Mouse (Mus musculus) intestine, postnatal 0 days (tissue): ENCODE data around the gene Opcml. TPM values are rescaled to one million over a fixed set of nuclear protein-coding genes. Genes with fewer than 3 reads are reported as not detected.
A peak's percentile ranks its signal among the peaks of the same experiment; 100 is the strongest.

Experiments
- ATAC-seq: fragments of 200-750 bp; cut with Nextera tagmentation; 2 replicates; pipeline ENCODE4 v1.8.0; 2017; ENCODE audit warnings: mild to moderate bottlenecking, moderate TSS enrichment, moderate library complexity
- H3K27ac ChIP-seq: fragments of 300-500 bp; sonication (generic); 2 replicates; pipeline ENCODE4 v1.5.1; 2014; ENCODE audit warnings: mild to moderate bottlenecking, low read depth, low read length, moderate library complexity
- H3K27me3 ChIP-seq: fragments of 300-500 bp; sonication (generic); replicated peaks from 2 replicates; pipeline ENCODE4 v1.6.1; 2014; ENCODE audit warnings: low read length, mixed read lengths; ENCODE audit not compliant: control insufficient read depth, insufficient read depth
- H3K36me3 ChIP-seq: fragments of 300-500 bp; sonication (generic); 2 replicates; pipeline ENCODE4 v1.6.1; 2014; ENCODE audit warnings: mild to moderate bottlenecking, moderate library complexity; ENCODE audit not compliant: control insufficient read depth, insufficient read depth
- H3K4me1 ChIP-seq: fragments of 300-500 bp; sonication (generic); replicated peaks from 2 replicates; pipeline ENCODE4 v1.6.1; 2014; ENCODE audit warnings: antibody characterized with exemption, low read length, mixed read lengths; ENCODE audit not compliant: control insufficient read depth, insufficient read depth
- H3K4me2 ChIP-seq: fragments of 300-500 bp; sonication (generic); replicated peaks from 2 replicates; pipeline ENCODE4 v1.6.1; 2014; ENCODE audit warnings: low read depth, mild to moderate bottlenecking, moderate library complexity
- H3K4me3 ChIP-seq: fragments of 300-500 bp; sonication (generic); 2 replicates; pipeline ENCODE4 v1.5.1; 2014; ENCODE audit warnings: low read depth, low read length
- H3K9ac ChIP-seq: fragments of 300-500 bp; sonication (generic); 2 replicates; pipeline ENCODE4 v1.6.1; 2014; ENCODE audit warnings: mild to moderate bottlenecking, low read depth, low read length
- H3K9me3 ChIP-seq: fragments of 300-500 bp; sonication (generic); 2 replicates; pipeline ENCODE4 v1.6.1; 2016; ENCODE audit warnings: mixed run types; ENCODE audit not compliant: control insufficient read depth
- CTCF ChIP-seq: sonication (generic); IDR thresholded peaks from 2 replicates; pipeline ENCODE4 v1.5.1; 2016; ENCODE audit warnings: low read depth, mild to moderate bottlenecking, control low read depth, antibody characterized with exemption, moderate library complexity
- WGBS: fragments of 180-500 bp; shearing (Covaris S2); extraction: QIAGEN DNeasy Blood & Tissue Kit; methylation state at CpG from one replicate; pipeline ENCODE4 v1.1.7; 2014; 5-methylcytosine and 5-hydroxymethylcytosine counted together
- polyA plus RNA-seq: library from polyadenylated mRNA; unstranded; fragments of >200 nt; fragmentation: Nextera tagmentation; extraction: Ambion mirVana; gene quantifications from 2 replicates; pipeline ENCODE4 v1.2.1, GENCODE M21; 2015

Opcml gene
- polyA plus RNA-seq, 1 experiment from 2014 or later = 1.7 TPM

DNA sequence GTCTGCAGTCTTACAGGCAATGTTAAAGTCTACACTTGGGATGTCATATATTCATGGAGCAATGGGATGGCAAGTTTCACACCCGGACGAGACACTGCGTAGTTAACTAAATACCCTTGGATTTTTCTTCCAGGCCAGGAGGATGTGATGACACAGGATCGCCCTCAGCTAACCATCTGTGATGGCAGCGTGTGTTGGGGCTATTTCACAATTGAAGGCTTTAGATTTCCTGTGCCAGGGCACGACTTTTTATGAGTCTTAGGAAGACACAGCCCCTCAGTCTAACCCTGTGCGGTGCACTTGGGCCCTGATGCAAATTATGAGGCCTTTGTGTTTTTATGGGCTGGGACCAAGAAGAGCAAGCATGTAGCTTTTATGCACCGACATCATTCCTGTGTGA lies 614.0 kb downstream of the Opcml start:
- no peak overlapping the region for H3K9ac ChIP-seq
- TF ChIP-seq CTCF = no peak
- 79% methylated on average over 8 of the region's 8 CpGs for WGBS
- ATAC-seq = no peak
- H3K9me3 ChIP-seq = no peaks in the 10 kb centered on the region
- peaks cover 18% of the 10 kb centered on the region; the same call in 1 of the 2 replicates for H3K27me3 ChIP-seq
- H3K27ac ChIP-seq = no peak overlapping the region
- no peaks in the 10 kb centered on the region for H3K4me1 ChIP-seq
- H3K4me3 ChIP-seq = no peak overlapping the region
- H3K36me3 ChIP-seq = no peaks in the 10 kb centered on the region
- H3K4me2 ChIP-seq = peak overlapping the region; percentile 76; the same call in 1 of the 2 replicates

- no peak for ATAC-seq
- WGBS = 0% methylated on average over 1 of the region's 1 CpGs
- H3K27ac ChIP-seq = no peak overlapping the region
- H3K4me3 ChIP-seq = no peak overlapping the region
- no peak overlapping the region for H3K4me2 ChIP-seq
- no peak overlapping the region for H3K9ac ChIP-seq
- no peaks in the 10 kb centered on the region for H3K4me1 ChIP-seq
- peak; percentile 82 for TF ChIP-seq CTCF
- no peaks in the 10 kb centered on the region for H3K36me3 ChIP-seq
- peaks cover 18% of the 10 kb centered on the region; the same call in 1 of the 2 replicates for H3K27me3 ChIP-seq
- H3K9me3 ChIP-seq = no peaks in the 10 kb centered on the region
These were observed 615.2 kb downstream of the Opcml start for GRCm38 (mm10) chr9:28405816-28406215.

DNA sequence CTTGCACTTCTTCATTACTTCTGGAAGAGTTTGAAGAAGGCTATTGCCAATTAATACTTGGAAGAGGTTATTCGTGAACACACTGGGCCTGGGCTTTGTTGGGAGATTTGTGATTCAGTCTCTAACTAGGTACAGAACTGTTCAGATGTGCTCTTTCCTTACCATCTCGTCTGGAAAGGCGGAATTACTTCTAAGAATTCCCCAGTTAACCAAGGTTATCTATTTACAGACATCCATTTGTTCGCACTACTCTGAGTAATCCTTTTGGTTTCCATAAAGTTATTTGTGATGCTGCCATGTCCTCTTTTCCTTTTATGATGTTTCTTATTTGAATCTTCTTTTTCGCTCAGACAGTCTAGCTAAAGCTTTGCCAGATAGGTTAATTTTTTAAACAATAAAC lies 630.2 kb downstream of the Opcml start:
- no peak overlapping the region for H3K4me3 ChIP-seq
- ATAC-seq = no peak
- no peaks in the 10 kb centered on the region for H3K36me3 ChIP-seq
- H3K27ac ChIP-seq = no peak overlapping the region
- H3K9me3 ChIP-seq = no peaks in the 10 kb centered on the region
- WGBS = 82% methylated on average over 5 of the region's 5 CpGs
- no peaks in the 10 kb centered on the region for H3K27me3 ChIP-seq
- H3K9ac ChIP-seq = no peak overlapping the region
- H3K4me1 ChIP-seq = no peaks in the 10 kb centered on the region
- TF ChIP-seq CTCF = no peak
- H3K4me2 ChIP-seq = no peak overlapping the region

GRCm38 (mm10) chr9:28423407-28423806 lies 632.8 kb downstream of the Opcml start:
- Histone ChIP-seq H3K36me3 (no peaks in the 10 kb centered on the region), H3K4me1 (no peaks in the 10 kb centered on the region), H3K4me3 (no peak overlapping the region), H3K9me3 (no peaks in the 10 kb centered on the region), H3K27ac (no peak overlapping the region), H3K27me3 (no peaks in the 10 kb centered on the region), H3K9ac (no peak overlapping the region), H3K4me2 (no peak overlapping the region)
- TF ChIP-seq CTCF = no peak
- 69% methylated on average over 12 of the region's 12 CpGs for WGBS
- ATAC-seq = no peak

DNA sequence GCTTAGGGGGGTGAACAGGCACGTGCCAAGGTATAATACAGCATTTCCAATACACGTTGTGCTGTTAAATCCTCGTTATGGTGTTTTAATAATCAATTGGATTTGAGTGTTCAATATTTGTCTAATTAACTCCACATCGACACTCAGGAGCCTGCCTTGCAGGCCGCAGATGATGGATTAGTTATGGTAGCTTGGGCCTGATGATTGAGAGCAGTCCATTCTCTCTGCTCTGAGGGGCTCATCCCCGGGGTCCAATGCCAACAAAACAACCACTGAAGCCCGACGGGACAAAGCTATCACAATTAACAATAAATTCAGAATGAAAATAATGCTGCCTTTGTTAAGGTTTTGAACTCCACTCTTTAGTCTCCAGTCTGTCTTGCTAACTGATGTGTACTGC lies 641.6 kb downstream of the Opcml start:
- no peak for TF ChIP-seq CTCF
- Histone ChIP-seq H3K27ac (no peak overlapping the region), H3K4me2 (no peak overlapping the region), H3K9ac (no peak overlapping the region), H3K27me3 (no peaks in the 10 kb centered on the region), H3K4me3 (no peak overlapping the region), H3K36me3 (no peaks in the 10 kb centered on the region), H3K9me3 (no peaks in the 10 kb centered on the region), H3K4me1 (no peaks in the 10 kb centered on the region)
- no peak for ATAC-seq
- WGBS = 76% methylated on average over 8 of the region's 8 CpGs

- Histone ChIP-seq H3K9ac (no peak overlapping the region), H3K27me3 (no peaks in the 10 kb centered on the region), H3K4me3 (no peak overlapping the region), H3K4me2 (no peak overlapping the region), H3K4me1 (no peaks in the 10 kb centered on the region), H3K27ac (no peak overlapping the region), H3K36me3 (no peaks in the 10 kb centered on the region), H3K9me3 (no peaks in the 10 kb centered on the region)
- WGBS = 81% methylated on average over 4 of the region's 4 CpGs
- no peak for ATAC-seq
- TF ChIP-seq CTCF = no peak
These were observed 648.2 kb downstream of the Opcml start for GRCm38 (mm10) chr9:28438752-28439151.
